Mouse (Mus musculus) thymus, adult 18-20 months (tissue): ENCODE data around the gene Timp3.

Experiments
- DNase-seq, 2 experiments: peaks; one replicate each; pipeline ENCODE4 v3.0.0; 2022; ENCODE audit warnings: mixed read lengths in 2 of 2

The Timp3 gene

DNA sequence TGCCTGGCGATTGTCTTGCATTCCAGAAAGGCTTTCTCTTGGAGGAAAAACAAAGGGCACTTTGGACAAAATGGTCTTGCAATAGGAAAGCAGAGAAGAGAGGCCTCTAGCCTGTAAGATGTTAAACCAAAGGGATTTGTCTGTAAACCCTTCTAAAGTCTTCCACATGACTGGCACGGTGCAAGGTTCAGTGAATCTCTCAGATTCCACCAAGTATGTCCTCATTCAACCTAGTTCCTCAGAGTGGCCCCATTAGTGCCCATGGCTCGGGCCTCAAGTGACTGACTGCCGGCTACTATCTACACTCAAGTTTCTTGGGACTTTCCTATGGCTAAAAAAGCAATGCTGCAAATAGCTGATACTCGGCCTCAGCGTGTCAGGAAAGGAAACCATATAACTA is 1.8 kb upstream of the Timp3 start:
- no peak for DNase-seq

- no peak for DNase-seq
Observed at GRCm38 (mm10) chr10:86299795-86300194, 377 bp upstream of the Timp3 start.

DNA sequence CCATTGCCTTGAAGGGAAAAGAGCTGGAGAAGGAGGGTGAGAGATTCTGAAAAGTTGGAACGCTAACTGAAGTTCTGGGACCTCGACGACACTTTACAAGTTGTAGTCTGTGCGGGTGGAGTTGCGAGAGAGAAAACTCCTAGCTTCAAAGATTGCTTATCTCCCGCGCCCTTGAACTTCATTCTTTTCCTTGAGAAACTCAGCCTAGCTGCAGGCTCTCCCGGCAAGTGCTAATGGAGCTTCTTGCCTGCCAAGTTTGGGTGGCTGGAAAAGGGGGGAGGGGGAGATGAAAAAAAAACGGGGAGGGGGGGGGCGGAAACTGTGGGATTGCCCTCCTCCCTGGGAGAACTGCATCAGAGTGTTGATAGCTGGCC is 932 bp downstream of the Timp3 start:
- no peak for DNase-seq

GRCm38 (mm10) chr10:86301593-86302317 is 1.6 kb downstream of the Timp3 start:
- DNase-seq: no peak

DNA sequence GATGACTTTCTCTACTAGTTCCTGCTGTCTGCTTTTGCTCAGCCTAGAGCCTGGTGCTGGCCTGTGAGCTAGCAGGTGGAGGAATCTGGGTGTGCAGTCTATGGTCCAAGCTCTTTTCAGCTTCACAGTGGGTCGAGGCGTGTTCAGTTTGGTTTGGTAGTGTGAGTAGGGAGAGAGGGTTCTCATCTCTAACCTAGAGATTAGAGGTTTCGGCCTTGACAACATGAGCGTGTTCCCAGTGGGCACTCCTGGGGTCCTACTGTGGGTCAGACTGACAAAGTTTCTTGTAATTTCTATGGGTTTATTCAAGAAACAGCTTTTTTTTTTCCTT is 2.1 kb downstream of the Timp3 start:
- no peak for DNase-seq

DNA sequence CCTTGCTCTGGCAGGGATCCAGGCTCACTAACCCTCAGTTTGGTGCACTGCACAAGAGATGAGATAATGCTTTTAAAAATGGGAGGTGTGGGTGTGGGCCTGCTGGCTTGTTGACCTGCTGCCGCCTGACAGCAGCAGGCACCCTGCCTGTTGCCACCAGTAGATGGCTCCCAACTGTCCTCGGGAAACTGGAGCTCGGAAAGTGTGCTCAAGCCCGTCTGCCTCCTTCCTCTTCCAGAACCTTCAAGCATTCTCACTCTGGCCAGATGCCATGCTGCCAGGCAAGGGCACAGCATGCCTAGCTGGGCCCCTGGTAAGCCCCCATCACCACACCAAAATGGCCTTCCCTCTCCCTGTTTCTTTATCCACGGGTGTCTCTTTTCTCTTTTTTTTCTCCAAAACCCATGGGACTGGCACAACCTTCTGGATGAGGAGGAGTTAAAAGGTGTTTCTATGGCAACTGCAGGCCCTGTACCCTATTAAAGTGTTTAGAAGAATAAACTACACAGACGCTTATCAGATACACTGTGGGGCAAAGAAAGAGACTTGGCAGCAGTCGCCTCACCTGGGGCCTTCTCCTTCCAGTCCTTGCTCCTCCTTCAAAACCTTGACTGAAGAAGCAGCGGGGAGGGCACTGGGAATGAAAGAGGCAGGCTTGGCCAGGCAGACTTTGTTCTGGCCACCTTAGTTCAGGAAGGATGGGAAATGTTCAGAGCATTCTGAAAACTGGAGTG is 2.8 kb downstream of the Timp3 start:
- DNase-seq: peak in 1 of 2 experiments; percentile 12

GRCm38 (mm10) chr10:86303495-86303876 is 3.3 kb downstream of the Timp3 start:
- DNase-seq: no peak

- no peak for DNase-seq
Observed at GRCm38 (mm10) chr10:86304583-86304982, 4.4 kb downstream of the Timp3 start.

- DNase-seq: no peak
Observed at GRCm38 (mm10) chr10:86307235-86307634, 7.1 kb downstream of the Timp3 start.

- DNase-seq: no peak
Observed at GRCm38 (mm10) chr10:86310527-86310926, 10.4 kb downstream of the Timp3 start.

DNA sequence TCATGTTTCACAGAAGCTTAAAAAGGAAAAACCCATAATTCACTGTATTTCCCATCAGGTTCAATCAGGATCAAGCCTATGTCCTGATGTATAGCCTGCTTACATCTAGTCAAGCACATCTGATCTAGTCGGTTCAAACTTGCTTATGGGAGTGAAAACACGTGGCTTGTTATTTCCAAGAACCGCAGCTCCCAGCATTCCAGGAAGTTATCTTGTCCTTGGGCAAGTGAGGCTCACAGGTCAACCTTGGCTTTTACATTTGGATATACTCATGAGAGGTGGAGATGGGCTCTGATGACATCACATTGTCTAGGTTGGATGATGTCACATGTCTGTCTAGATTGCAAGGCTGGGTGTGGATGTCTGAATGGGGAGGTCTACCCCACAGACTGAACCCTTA is 12.8 kb downstream of the Timp3 start:
- DNase-seq: no peak

- DNase-seq: no peak
Observed at GRCm38 (mm10) chr10:86313448-86313847, 13.3 kb downstream of the Timp3 start.

DNA sequence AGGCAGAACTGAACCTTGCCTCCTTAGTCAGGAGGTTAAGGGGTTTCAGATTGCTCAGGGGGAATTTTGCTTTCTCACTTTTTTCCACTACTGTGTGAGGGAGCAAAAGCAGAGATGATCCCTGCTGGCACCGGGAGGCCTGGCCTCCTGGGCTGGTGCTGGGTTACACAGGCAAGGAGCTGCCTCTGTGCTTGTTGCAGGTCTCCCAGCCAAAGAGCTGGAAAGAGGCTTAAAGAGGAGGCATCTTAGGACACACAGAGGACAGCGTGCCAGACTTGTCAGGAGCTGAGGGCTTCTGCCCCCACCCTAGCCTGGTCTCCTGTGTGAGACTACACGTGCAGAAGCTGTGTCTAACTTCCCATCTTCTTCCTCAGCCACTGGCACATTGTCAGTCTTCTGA is 15.3 kb downstream of the Timp3 start:
- no peak for DNase-seq

- DNase-seq: no peak
Observed at GRCm38 (mm10) chr10:86317633-86318032, 17.5 kb downstream of the Timp3 start.

DNA sequence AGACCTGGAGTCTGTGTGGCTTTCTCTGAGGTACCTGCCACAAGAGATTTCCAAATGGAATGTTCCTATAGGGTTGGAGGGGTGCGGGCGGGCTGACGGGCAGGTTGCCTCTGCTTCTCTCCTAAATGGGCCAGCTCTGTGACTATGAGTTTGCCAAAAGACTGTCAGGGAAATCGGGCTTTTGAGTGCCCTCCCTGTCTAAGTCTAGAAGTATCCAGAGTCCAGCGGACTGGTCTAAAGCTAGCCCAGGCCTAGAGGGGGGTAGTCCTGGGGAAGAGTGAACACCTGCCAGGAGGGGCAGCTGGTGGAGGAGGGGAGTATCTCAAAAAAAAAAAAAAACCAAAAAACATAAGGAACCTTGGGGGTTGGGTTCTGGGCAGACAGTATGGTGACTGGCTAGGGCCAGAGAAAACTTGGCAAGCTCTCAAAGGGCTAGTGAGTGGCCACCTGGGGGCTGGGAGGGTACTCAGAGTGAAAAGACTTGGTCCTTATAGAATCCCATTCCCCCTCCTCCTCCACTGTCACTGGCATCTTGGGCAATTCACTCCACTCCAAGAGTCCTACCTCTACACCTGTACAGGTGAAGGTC is 18.5 kb downstream of the Timp3 start:
- no peak for DNase-seq

GRCm38 (mm10) chr10:86319526-86319925 is 19.4 kb downstream of the Timp3 start:
- DNase-seq: no peak

DNA sequence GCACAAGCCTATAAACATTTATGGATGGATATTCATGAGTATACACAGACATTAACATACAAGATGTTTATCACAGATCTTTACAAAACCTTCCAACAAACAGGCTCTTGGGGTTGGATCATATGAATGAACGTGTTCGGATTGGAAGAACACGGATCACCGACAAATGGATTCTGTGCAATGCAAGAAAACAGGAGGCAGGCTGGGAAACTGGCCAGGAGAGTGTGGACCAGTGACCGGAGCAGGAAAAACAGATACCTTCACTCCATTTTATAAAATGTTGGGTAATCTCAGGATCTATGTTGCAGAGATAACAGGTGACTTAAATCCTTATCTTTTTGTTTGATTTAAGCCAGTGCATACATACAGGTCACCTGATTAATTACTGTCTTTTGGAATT is 20.0 kb downstream of the Timp3 start:
- no peak for DNase-seq

- no peak for DNase-seq
Observed at GRCm38 (mm10) chr10:86321194-86321593, 21.0 kb downstream of the Timp3 start.

- DNase-seq: no peak
Observed at GRCm38 (mm10) chr10:86322006-86322405, 21.8 kb downstream of the Timp3 start.

DNA sequence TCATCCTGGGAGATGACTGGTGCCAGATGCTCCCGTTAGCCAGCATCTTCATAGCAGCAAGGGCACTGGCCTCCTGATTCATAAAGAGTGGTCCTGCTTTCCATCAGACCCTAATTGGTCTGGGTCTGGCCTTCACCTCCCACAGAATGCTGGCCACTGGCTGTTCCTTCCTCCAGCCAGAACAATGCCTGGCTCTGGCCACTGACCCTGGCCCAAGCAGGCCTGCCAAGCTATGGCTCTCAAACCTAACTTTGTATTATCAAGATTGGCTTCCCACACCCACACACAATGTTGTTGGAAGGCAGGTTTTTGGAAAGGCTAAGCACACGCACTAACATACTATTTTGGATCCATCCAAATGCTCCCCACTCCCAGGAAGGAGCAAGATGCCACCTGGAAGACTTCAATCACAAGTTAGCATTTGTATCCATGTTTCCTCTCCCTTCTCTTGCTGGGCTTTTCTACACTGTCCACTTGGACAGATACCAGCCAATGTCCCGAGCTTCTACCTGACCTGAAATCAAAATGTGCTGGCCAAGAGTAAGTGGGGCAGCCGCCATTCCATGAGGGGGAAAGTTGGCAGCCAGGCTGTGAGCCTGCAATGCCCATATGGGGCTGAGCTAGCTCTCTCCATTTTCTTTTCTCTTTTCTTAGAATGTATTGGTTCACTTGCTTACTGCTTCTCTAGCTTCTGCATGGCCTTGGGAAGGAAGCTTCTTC is 23.3 kb downstream of the Timp3 start:
- DNase-seq: no peak

- no peak for DNase-seq
Observed at GRCm38 (mm10) chr10:86325272-86325671, 25.1 kb downstream of the Timp3 start.

- no peak for DNase-seq
Observed at GRCm38 (mm10) chr10:86328143-86328542, 28.0 kb downstream of the Timp3 start.

DNA sequence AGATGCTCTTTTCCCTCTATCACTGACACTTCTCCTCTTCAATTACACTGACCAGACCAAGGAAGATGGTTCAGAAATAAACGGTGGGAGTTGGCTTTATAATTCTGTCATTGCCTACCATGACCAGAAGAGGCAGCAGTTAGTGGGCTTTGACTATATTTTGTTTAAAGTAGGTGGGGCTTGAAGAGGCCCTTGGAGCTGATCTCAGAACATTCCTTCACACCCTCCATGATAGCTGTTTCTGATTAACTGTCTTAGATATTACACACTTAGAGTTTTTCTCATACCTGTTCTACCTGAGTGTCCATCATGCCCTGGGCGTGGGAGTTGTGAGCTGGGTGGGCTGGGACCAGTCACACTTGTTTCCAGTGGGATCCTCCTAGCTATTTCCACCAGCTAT is 28.5 kb downstream of the Timp3 start:
- no peak for DNase-seq
